Mouse (Mus musculus) urinary bladder, postnatal 0 days (tissue): ENCODE data around the gene Cd81. TPM values are rescaled to one million over a fixed set of nuclear protein-coding genes. Genes with fewer than 3 reads are reported as not detected.

Source experiments
- polyA plus RNA-seq: library from polyadenylated mRNA; unstranded; fragments of >200 nt; fragmentation: Nextera tagmentation; extraction: Ambion mirVana; gene quantifications from 2 replicates; pipeline ENCODE4 v1.2.1, GENCODE M21; 2015

The Cd81 gene
- 714 and 796 TPM in 2 replicates for polyA plus RNA-seq

DNA sequence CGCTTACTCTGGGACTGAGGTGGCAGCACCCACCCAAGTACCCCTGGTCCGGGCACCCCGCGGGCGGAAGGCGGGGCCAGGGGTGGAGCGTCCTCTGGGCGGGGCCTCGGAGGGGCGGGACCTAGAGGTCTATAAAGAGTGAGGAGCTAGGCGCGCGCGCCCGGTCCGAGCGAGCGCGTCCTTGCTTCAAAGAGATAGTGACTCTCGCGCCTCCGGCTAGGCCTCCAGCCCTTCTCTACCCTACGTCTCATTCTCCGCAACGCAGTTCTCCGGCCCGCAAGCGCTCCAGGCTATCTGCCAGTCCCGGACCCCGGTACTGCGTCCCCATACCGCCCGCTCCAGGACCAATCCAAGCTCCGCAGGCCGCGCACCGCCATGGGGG, at the start of gene Cd81:
TSS of gene Cd81 (plus strand) at position 114 of the 382 bp plus-strand sequence.

DNA sequence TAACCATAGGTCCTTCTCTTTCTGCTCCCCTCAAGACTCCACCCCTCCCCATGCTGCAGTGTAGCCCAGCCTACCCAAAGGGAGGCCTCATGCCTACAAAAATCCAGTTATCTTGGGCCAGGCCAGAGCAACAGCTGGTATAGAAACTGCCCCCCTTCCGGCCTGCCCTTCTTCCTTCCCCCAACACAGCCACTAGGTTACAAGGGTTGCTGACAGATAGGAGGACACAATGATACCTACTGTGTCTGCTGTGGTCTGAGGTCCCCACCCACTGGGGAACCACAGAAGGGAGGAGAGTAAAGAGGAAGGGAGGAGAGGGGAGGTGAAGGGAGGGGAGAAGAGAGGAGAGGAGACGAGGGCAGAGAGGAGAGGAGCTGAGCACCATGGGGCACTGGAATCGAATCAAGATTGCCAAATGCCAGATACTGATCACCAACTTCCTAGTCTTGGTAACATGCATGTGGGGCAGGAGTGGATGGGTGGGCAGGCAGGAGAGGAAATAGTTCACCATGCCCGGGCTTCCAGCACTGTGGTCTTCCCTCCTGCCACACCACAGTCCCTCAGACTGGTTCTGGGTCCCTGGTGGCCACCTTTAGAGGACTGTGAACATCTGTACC, 47.7 kb upstream of the Cd81 start, which contains the start of gene Tspan32:
TSS of gene Tspan32 (plus strand) at position 320 of the 617 bp plus-strand sequence.

DNA sequence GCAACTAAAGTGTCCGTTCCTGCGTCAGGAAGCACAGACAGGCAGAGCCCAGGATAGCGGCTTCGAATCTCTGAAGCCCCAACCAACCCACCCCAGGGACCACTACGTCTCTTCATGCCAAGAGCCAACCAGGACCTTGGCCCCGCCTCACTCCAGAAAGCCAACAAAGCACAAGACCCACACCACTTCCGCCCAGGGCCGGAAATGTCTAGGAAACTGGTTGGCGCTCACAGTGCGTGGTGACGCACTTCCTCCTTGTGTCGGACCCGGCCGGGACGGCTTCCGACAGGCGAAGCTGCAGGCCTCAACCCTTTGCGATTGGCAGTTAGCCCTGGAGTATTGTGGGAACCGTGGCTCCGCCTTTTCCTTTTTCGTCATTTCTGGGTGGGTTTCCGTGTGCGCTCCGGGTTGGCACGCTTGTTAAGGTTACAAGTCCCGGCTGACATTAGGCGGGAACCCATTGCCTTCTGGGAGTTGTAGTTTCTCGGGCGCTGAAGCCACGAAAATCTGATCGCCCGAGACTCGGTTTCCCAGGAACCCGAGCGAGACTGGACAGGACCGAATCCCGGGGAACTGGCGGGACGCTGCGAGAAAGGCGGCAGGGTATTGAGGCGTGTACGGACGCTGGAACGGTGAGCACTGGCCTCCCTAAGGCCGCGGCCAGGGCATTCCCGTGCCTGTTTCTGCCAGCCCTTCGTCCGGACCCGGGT, 16.5 kb downstream of the Cd81 start, which contains the start of gene Tssc4:
TSS of gene Tssc4 (plus strand) at position 368 of the 710 bp plus-strand sequence.

DNA sequence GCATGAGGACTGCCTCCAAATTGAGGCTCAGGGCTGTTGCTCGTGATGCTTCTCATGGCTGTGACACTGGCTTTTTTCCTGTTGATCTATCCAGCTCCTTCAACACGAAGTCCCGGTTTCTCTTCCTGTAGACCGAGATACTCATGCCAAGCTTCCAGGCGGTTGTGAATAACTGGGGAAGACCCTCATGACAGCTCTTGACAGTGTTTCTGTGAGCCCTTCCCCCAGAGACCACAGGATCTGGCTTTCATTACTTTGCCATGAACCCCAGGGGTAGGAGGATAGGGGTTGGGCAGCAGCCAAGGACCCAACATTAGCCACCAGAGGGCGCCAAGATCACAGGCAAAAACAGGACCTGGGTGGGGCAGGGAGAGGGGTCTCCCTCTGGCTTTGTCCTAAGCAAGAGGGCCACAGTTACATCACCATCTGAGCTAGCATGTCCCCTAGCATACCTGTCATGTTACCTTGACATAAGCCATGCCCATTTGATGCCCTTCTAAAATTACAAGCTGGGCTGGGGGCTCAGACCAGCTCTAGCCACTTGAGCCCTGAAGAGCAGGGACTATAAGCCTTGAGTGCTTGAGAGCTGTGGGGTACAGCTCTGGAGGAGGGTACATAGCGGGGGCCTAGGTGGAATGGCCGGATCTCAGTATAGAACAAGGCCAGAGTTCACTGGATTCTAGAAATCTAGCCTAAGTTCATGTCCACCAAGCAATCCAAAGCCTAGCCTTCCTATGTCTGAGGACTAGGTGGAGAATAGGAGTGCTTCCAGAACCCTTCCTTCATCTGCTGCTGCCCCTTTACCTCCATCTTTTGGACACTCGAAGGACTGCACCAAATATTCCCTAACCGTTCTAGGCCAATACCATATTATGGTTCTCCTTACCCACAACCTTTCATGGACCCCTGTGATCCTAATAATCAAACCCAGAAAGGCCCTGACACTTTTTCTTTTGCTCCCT, 42.3 kb downstream of the Cd81 start, which contains the start of gene Trpm5:
TSS of gene Trpm5 (minus strand) at position 51 of the 962 bp plus-strand sequence.

DNA sequence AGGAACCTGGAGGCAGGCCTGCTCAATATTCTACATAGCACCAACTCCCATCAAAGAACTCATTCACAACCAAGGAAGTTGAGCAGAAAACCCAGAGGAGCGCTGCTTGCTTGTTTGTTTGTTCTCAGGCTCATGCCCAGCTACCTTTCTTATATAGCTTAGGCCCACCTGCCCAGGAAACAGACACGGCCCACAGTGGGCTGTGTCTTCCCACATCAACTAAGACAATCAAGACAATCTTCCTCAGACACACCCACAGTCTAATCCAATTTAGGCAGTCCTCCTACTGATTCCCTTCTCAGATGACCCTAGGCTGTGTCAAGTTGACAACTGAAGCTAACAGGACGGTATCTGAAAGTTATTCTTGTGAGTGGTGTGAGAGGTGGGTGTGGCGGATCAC, 53.5 kb downstream of the Cd81 start, which contains the start of gene Kcnq1:
TSS of gene Kcnq1 (plus strand) at position 301 of the 400 bp plus-strand sequence.

Other genes starting within 250 kb of the Cd81 start
- gene Th, start 121.6 kb upstream of the Cd81 start, polyA plus RNA-seq: 0.35 and 0.69 TPM in 2 replicates
- 2.2 and 2.4 TPM in 2 replicates for gene Ascl2, start 83.5 kb upstream of the Cd81 start, polyA plus RNA-seq
- 0.89 and 1.5 TPM in 2 replicates for gene Tspan32, start 47.7 kb upstream of the Cd81 start, polyA plus RNA-seq
- gene Tssc4, start 16.5 kb downstream of the Cd81 start, polyA plus RNA-seq: 46.9 and 52.1 TPM in 2 replicates
- 2.2 and 2.5 TPM in 2 replicates for gene Trpm5, start 41.9 kb downstream of the Cd81 start, polyA plus RNA-seq
- 0.59 and 0.82 TPM in 2 replicates for gene Kcnq1, start 53.6 kb downstream of the Cd81 start, polyA plus RNA-seq